Mouse (Mus musculus): Measurements from ENCODE around the gene Polg. TPM values are rescaled to one million over a fixed set of nuclear protein-coding genes. Genes with fewer than 3 reads are reported as not detected.
A peak's percentile ranks its signal among the peaks of the same experiment; 100 is the strongest.

Polg gene
- total RNA-seq, 2 experiments from 2014 or later = 76.5 to 101 TPM

DNA sequence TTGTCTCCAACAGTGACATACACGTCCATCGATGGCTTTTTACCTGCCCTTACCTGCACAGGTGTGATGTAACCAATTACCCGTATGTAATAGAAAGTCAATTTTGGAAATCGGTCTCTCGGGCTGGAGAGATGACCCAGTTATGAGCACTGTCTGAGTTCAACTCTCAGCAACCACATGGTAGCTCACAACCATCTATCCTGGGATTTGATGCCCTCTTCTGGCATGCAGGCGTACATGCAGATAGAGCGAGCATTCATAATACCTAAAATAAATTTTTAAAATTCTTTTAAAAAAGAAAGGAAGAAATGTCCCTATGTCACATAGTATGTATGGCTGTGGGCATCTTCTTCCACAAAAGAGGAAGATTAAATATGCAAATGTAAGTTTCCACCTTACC lies 5.3 kb upstream of the Polg start:
- H3K27ac ChIP-seq = no peak overlapping the region
- DNase-seq (ENCODE audit: low spot score in 2 of 2) = no peak
- no peak overlapping the region for H3K4me3 ChIP-seq
- TF ChIP-seq CTCF (conservative IDR thresholded peaks at IDR 0.05) = peak; percentile 66

DNA sequence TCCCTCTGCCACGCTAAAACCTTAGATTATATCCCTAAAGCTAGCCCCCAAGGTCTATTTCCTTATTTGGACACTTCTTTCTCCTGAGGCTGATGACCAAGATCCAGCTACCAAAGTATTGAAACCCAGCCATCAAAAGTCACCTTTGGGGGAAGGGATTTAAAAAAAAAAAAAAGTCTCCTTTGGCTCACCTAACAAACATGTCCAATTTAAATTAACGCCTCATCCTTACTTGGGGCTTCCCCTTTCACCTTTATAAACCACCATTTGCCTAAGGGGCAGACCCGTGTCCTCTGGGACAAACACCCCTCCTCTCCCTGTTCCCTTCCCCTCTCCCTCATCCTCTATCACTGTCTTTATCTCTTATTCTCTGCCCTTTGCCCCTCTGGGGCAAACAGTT lies 4.6 kb upstream of the Polg start:
- H3K4me3 ChIP-seq = no peak overlapping the region
- TF ChIP-seq CTCF (conservative IDR thresholded peaks at IDR 0.05) = no peak
- H3K27ac ChIP-seq = no peak overlapping the region
- no peak for DNase-seq (ENCODE audit: low spot score in 2 of 2)

DNA sequence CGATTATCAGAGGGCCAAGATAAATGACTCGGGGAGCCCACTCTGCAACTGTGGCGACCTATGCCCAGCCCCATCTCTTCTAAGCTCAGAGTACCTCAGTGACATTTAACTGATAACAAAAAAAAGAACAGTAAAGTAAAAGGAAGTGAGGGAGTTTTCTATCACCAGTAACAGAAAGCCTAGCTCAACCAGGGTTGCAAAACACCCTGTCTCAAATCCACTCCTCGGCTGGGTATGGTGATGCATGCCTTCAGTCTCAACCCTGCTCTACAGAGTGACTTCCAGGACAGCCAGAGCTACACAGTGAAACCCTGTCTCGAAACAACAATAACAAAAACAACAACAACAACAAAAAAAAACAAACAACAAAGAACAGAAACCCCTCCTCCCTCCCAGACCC lies 3.6 kb upstream of the Polg start:
- TF ChIP-seq CTCF (conservative IDR thresholded peaks at IDR 0.05) = no peak
- Histone ChIP-seq H3K27ac (no peak overlapping the region), H3K4me3 (no peak overlapping the region)
- DNase-seq (ENCODE audit: low spot score in 2 of 2) = no peak

DNA sequence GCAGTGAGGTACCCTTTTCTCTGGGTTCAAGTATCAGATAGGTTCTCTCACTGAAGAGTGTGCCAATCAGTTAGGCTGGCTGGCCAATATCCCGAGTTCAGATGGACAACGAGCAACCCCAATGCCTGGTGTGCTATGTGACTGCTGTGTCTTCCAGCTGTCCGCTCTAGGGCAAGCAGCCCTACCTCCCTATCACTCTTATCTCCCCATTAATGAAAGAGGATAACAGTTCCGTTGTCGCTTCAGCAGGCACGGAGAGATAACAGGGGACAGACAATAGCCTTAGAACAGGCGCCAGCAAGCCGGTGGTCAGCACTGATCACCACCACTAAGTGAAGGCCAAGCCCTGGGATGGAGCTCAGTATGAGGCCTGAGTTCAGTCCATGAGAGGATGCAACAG lies 2.8 kb upstream of the Polg start:
- DNase-seq (ENCODE audit: low spot score in 2 of 2) = no peak
- no peak overlapping the region for H3K27ac ChIP-seq
- no peak for TF ChIP-seq CTCF (conservative IDR thresholded peaks at IDR 0.05)
- no peak overlapping the region for H3K4me3 ChIP-seq

DNA sequence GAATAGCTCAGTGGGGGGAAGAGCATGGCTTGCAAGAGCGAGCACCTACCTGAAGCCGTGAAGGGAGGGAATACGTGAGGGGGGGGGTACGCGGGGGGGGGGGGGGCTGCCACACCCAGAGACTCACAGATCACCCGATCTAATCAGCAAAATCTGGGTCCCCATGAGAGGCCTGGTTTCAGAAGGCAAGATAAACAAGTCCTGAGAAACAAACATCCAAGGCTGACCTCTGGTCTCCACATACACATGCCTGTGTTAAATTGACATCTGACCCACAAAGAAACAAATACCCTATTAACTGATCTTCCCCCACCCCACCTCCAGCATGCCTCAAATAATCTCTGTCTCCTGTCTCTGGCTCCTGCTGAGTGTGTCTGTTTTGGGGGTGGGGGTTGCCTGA lies 1.8 kb upstream of the Polg start:
- no peak for DNase-seq (ENCODE audit: low spot score in 2 of 2)
- Histone ChIP-seq H3K27ac (no peak overlapping the region), H3K4me3 (peak overlapping the region; percentile 85; the same call in 1 of the 2 replicates)
- no peak for TF ChIP-seq CTCF (conservative IDR thresholded peaks at IDR 0.05)

DNA sequence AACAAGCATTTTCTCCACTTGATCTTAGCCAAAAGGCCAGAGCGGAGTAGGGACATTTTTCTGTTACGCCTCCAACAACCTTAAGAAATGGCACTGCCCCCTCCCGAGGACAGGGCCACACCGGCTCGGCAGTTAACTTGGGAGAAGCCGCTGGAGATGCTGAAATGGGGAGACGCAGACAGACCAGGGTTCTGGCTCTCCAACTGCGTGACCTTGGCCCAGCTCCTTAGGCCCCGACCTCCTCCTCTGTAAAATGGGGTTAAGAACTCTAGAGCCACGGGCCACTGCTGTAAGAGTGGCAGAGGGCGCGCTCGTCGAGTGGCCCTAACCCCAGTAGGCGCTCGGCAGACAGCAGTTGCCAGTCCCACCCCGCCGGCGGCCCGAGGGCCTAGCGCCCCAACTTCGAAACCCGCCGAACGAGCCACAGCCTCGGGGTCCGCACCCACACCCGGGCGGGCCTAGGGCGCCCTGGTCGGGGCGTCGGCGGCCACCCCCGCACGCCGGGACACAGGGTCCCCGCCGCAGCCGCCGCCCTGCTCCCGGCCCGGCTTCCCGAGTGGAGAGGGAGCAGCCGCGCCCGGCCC lies 609 bp downstream of the Polg start:
- peak; percentile 21 to 27 for DNase-seq (ENCODE audit: low spot score in 2 of 2)

DNA sequence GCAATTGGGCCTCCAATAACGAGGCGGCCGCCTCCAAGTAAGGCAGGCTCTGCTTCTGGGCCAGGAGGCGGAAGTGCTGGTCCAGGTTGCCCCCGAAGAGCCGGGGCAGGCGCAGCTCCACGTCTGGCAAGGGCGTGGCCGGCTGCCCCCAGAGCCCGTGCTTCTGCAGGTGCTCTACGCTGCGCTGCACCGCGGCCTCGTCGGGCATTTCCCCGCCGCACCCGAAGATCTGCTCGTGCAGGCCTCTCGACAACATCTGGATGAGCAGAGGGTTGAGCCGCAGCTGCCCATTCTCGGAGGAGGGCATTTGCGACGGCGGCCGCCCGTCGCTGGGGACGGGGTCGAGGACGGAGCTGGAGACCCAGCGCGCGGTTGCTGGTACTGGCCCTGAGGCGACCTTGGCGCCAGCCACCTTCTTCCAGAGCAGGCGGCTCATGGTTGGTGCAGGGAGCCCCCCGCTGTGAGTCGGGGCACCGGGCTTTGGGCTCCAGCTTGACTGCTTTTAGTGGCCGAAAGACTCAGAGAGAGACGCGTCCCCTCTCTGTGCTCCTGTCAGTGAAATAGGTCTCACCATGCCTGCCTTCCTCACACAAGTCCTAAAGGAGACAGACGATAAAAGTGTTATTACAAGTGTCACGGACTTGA lies 1.3 kb downstream of the Polg start:
- Histone ChIP-seq H3K27ac (peak overlapping the region; percentile 92), H3K4me3 (peak overlapping the region; percentile 85)
- TF ChIP-seq CTCF (conservative IDR thresholded peaks at IDR 0.05) = no peak
- DNase-seq (ENCODE audit: low spot score in 2 of 2) = no peak

More for the DNA sequence above, 609 bp downstream of the Polg start:
- Histone ChIP-seq H3K4me3 (peak overlapping the region; percentile 85), H3K27ac (peak overlapping the region; percentile 92)
- no peak for TF ChIP-seq CTCF (conservative IDR thresholded peaks at IDR 0.05)

DNA sequence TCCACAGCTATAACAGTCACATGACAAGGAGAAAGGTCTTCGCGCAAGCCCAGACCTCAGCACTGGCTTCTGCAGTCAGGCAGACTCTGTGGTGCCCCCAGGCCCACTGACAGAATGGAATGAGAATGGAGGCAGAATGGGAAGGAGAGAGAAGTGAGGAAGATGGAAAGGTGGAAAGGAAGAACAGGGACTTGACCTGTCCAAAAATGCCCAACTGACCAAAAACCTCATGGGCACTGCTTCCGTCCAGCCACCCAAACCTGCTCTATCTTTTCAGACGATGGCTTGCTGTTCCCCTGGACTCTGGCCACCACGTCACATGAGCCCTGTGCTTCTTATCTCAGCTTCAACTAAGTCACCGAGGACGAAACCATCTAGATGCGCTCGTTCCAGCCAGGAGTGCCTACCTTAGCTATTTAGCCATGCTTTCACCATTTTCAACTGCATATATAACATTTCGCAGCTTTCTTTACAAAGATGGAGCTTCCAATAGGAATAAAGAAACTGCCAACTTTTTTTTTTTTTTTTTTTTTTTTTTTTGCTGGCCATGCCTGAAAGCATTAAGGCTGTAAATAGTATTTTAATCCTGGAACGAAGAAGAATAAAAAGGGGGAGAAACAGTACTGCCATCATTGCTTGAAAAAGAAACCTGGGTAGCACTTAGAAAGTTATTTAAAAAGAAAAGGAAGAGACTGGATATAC lies 2.6 kb downstream of the Polg start:
- TF ChIP-seq CTCF (conservative IDR thresholded peaks at IDR 0.05) = no peak
- peak overlapping the region; percentile 85 for H3K4me3 ChIP-seq
- DNase-seq (ENCODE audit: low spot score in 2 of 2) = no peak
- no peak overlapping the region for H3K27ac ChIP-seq

DNA sequence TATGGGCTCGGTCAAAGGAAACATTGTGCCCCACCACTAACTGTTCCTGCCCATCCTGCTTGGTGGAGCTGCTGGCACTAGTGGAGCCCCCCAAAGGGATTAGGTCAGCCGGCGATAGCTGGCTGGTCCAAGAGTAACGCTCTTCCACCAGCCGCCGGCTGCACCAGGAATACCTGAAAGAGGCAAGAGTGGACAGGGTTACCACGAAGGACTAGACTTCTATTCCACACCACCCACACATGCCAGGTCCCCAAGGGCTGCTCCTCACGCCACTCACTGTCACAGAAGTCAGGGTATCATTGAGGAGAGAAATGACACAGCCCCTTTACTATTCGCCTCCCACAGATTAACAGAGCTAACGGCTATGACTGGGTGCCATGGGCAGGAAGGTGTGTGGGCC lies 4.4 kb downstream of the Polg start:
- no peak for DNase-seq (ENCODE audit: low spot score in 2 of 2)
- H3K27ac ChIP-seq = no peak overlapping the region
- TF ChIP-seq CTCF (conservative IDR thresholded peaks at IDR 0.05) = no peak
- H3K4me3 ChIP-seq = no peak overlapping the region

DNA sequence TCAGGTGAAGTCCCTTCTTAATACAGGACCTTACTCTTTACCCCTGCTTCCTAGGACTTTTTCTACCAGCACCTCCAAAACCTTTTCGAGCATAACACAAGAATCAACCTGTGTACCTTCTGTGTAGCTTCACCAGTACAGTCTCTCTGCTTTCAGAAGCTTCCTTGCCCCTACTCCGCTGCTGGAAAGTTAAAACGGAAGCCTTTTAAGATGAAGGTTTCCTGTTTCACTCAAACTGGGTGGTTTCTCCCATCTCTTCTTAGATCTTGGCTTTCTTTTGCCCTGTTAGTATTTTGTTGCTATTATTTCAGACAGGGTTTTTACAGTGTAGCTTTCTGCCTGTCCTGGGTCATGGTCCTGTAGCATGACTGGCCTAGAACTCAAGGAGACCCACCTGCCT lies 18.7 kb downstream of the Polg start:
- TF ChIP-seq CTCF (conservative IDR thresholded peaks at IDR 0.05) = no peak

DNA sequence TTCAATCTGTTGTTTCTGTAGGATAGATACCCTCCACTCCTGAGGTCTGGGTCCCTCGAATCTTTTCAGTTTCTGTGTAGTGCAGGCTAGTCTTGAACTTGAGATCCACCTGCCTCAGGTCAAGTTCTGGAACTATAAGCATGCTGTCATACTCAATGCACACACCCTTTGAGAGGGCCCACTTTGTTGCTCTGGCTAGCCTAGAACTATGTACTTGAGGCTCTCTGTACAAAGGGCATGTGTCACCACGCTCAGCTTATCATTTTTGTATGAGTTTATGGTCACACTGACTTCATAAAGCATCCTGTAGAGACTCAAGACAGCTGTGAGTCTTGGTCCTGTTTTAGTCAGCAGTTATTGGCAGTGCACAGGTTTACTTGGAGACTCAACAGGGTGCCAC lies 19.1 kb downstream of the Polg start:
- no peak for TF ChIP-seq CTCF (conservative IDR thresholded peaks at IDR 0.05)
- Histone ChIP-seq H3K4me3 (no peak overlapping the region), H3K27ac (no peak overlapping the region)
- DNase-seq (ENCODE audit: low spot score in 2 of 2) = no peak

More for the DNA sequence above, 18.7 kb downstream of the Polg start:
- no peak for DNase-seq (ENCODE audit: low spot score in 2 of 2)
- Histone ChIP-seq H3K4me3 (no peak overlapping the region), H3K27ac (no peak overlapping the region)

DNA sequence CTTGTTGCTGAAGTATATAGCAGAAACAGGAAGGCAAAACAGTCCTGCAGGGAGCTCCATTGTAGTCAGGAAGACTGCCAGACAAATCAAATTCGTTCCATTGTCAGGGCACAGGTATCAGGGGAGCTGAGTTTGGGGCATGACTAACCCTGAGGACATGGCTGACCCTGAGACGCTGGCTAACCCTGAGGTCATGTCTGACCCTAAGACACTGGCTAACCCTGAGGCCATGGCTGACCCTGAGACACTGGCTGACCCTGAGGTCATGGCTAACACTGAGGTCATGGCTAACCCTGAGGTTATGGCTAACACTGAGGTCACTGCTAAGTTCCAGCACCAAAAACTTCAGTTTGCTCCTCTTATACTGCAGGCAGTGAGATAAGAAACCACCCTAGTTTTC lies 26.1 kb downstream of the Polg start:
- no peak for DNase-seq (ENCODE audit: low spot score in 2 of 2)
- Histone ChIP-seq H3K27ac (no peak overlapping the region), H3K4me3 (no peak overlapping the region)
- no peak for TF ChIP-seq CTCF (conservative IDR thresholded peaks at IDR 0.05)

DNA sequence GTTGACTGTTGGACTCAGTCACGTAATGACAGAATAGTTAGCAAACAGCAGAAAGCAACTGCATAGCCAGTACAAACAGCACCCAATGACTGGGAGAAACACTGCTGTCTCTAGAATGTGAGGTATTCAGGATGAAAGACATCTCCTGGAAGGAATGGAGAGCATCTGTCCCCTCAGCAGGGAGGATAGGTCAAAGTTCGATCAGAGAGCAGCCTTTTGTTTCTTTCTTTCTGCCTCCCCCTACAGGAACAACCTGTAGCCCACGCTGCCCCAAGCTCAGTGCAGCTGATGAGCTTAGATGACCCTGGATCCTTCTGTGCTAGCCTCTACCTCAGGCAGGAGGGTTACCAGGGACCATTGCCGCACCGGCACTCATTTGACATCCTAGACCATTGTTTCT lies 37.9 kb downstream of the Polg start:
- Histone ChIP-seq H3K27ac (no peak overlapping the region), H3K4me3 (no peak overlapping the region)
- no peak for TF ChIP-seq CTCF (conservative IDR thresholded peaks at IDR 0.05)
- no peak for DNase-seq (ENCODE audit: low spot score in 2 of 2)

DNA sequence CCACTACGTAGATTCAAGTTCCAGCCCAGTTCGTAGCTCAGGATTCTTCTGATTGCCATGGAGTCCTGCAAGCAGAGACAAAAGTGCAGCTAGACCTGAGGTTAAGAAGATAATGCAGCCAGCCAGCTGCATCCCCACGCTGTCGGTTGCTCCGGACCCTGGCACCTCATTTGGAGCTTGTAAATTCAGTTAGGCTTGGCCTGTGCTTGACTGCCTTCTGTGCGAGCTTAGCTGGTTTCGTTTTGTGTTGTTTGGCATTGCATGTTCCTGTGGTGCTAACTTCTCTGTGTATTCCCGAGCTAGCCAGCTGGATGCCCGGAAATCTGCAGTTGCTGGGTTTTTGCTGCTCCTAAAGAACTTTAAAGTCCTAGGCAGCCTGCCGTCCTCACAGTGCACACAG lies 40.4 kb downstream of the Polg start:
- Histone ChIP-seq H3K4me3 (peak overlapping the region; percentile 6; the same call in 1 of the 2 replicates), H3K27ac (peak overlapping the region; percentile 20; the same call in 1 of the 2 replicates)
- no peak for TF ChIP-seq CTCF (conservative IDR thresholded peaks at IDR 0.05)
- DNase-seq (ENCODE audit: low spot score in 2 of 2) = no peak
